9 mouse cellular contexts compared by ENCODE assay signal in the genomic region with DNA sequence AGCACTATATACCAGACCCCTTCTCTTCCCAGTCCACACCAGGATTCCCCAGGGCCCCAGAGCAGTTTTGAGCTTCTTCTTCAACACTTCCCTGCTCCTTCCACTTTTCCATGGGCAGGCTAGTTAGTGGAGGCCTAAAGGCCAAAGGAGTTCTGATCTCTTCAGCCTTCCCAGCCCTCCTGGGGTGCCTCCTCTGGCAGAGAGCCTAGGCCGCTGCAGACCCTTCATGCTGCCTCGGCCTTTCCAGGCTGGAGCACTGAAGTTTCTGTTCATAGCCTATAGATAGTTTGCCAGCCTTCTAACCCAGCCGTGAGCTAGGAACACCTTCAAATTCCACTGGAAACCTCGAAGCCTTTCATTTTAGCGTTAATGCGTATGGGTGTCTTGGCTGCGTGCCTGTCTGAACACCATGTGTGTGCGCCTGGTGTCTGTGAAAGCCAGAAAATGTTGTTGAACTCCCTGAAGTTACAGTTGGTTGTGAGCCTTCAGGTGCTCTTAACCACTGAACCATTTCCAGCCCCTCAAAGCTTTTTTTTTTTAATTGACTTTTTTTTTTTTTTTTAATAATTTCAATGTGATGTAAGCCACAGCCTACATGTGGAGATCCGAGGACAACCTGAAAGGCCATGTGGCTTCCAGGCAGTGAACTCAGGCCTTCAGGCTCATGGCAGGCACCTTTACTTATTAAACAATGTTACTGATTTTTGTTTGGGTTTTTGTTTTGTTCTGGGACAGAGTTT. TPM values are rescaled to one million over a fixed set of nuclear protein-coding genes. Genes with fewer than 3 reads are reported as not detected.
DNase-seq lines count a peak whose midpoint lies in the region; ATAC-seq and TF ChIP-seq lines count a peak whose summit lies in the region.
"Had no signal": no experiment of that assay in that cellular context is flagged by ENCODE, and none has a peak within 500 bp of the region (broad histone marks: within the 10 kb centered on the region; RNA-seq: fewer than 3 reads in every experiment).

No protein-coding gene starts in this region.

- ATAC-seq in forebrain, embryonic 13.5 days: no peak
- ATAC-seq in lung, postnatal 0 days: no peak
- ATAC-seq in stomach, postnatal 0 days (ENCODE audit: low FRiP score, low TSS enrichment): no peak
- no peak for ATAC-seq in frontal cortex, adult (ENCODE audit: low TSS enrichment)

- no peak overlapping the region for H3K4me3 ChIP-seq in forebrain, embryonic 10.5 days
- no peak overlapping the region for H3K4me3 ChIP-seq in forebrain, embryonic 13.5 days
- no peak overlapping the region for H3K4me3 ChIP-seq in lung, postnatal 0 days (ENCODE audit: low read depth, low read length)
- H3K4me3 ChIP-seq in stomach, postnatal 0 days (ENCODE audit: low read depth, low read length): no peak overlapping the region

- peaks cover 25% of the 10 kb centered on the region for H3K27me3 ChIP-seq in forebrain, embryonic 10.5 days (ENCODE audit: poor library complexity, severe bottlenecking)
- H3K27me3 ChIP-seq in forebrain, embryonic 13.5 days: no peaks in the 10 kb centered on the region
- no peaks in the 10 kb centered on the region for H3K27me3 ChIP-seq in lung, postnatal 0 days (replicated peaks; ENCODE audit: insufficient read depth, low read length)
- no peaks in the 10 kb centered on the region for H3K27me3 ChIP-seq in stomach, postnatal 0 days (ENCODE audit: control insufficient read depth, insufficient read depth, low read length)

- no peak overlapping the region for H3K9ac ChIP-seq in forebrain, embryonic 13.5 days
- H3K9ac ChIP-seq in lung, postnatal 0 days (replicated peaks; ENCODE audit: low read depth): no peak overlapping the region
- no peak overlapping the region for H3K9ac ChIP-seq in stomach, postnatal 0 days (ENCODE audit: low read length)

- TF ChIP-seq CTCF in lung, postnatal 0 days (IDR thresholded peaks at IDR 0.05): no peak
- TF ChIP-seq CTCF in stomach, postnatal 0 days (IDR thresholded peaks at IDR 0.05; ENCODE audit: low read depth): no peak

- H3K9me3 ChIP-seq in forebrain, embryonic 10.5 days: no peaks in the 10 kb centered on the region
- no peaks in the 10 kb centered on the region for H3K9me3 ChIP-seq in forebrain, embryonic 13.5 days (replicated peaks)
- H3K9me3 ChIP-seq in lung, postnatal 0 days (ENCODE audit: low read length): no peaks in the 10 kb centered on the region
- no peaks in the 10 kb centered on the region for H3K9me3 ChIP-seq in stomach, postnatal 0 days (ENCODE audit: control insufficient read depth, low read length)

- TF ChIP-seq EP300 in lung, postnatal 0 days (IDR thresholded peaks at IDR 0.05): no peak
- TF ChIP-seq EP300 in stomach, postnatal 0 days (optimal IDR thresholded peaks at IDR 0.05): no peak

- WGBS in forebrain, embryonic 10.5 days: 76% methylated on average over 9 of the region's 9 CpGs
- WGBS in forebrain, embryonic 13.5 days: 55% methylated on average over 9 of the region's 9 CpGs
- 50% methylated on average over 9 of the region's 9 CpGs for WGBS in lung, postnatal 0 days
- WGBS in stomach, postnatal 0 days: 52% methylated on average over 9 of the region's 9 CpGs

- DNase-seq in forebrain, embryonic 10.5 days (ENCODE audit: extremely low spot score, low spot score): no peak
- DNase-seq in lung, postnatal 0 days (ENCODE audit: low spot score): no peak
- no peak for DNase-seq in lung, postnatal 10 days
- DNase-seq in kidney, postnatal 4 days: peak; percentile 55 to 64
- no peak for DNase-seq in stomach, postnatal 0 days (ENCODE audit: low spot score)
- no peak for DNase-seq in natural killer cell, adult 2 months (ENCODE audit: low spot score in 2 of 2)

- peaks cover 82% of the 10 kb centered on the region for H3K4me1 ChIP-seq in forebrain, embryonic 10.5 days
- peaks cover 14% of the 10 kb centered on the region for H3K4me1 ChIP-seq in forebrain, embryonic 13.5 days
- H3K4me1 ChIP-seq in lung, postnatal 0 days (ENCODE audit: insufficient read depth, low read depth, low read length): 0 out of 2 replicates have a peak, but pooled peaks cover 3% of the 10 kb centered on the region
- peaks cover 2% of the 10 kb centered on the region; the same call in 1 of the 2 replicates for H3K4me1 ChIP-seq in stomach, postnatal 0 days (replicated peaks; ENCODE audit: control insufficient read depth, insufficient read depth)

- H3K27ac ChIP-seq in forebrain, embryonic 10.5 days: peak overlapping the region; percentile 83
- H3K27ac ChIP-seq in forebrain, embryonic 13.5 days: no peak overlapping the region
- H3K27ac ChIP-seq in lung, postnatal 0 days (ENCODE audit: low read length): 0 out of 2 replicates have a peak overlapping the region, but pooled peaks have one; percentile 20
- H3K27ac ChIP-seq in stomach, postnatal 0 days (replicated peaks): peak overlapping the region; percentile 58

- H3K4me2 ChIP-seq in forebrain, embryonic 13.5 days: no peak overlapping the region
- H3K4me2 ChIP-seq in lung, postnatal 0 days (replicated peaks; ENCODE audit: low read depth, low read length): no peak overlapping the region
- no peak overlapping the region for H3K4me2 ChIP-seq in stomach, postnatal 0 days (replicated peaks; ENCODE audit: low read depth)

- H3K36me3 ChIP-seq in forebrain, embryonic 10.5 days (replicated peaks): no peaks in the 10 kb centered on the region
- H3K36me3 ChIP-seq in forebrain, embryonic 13.5 days (ENCODE audit: poor library complexity, severe bottlenecking): no peaks in the 10 kb centered on the region
- no peaks in the 10 kb centered on the region for H3K36me3 ChIP-seq in lung, postnatal 0 days (ENCODE audit: insufficient read depth, low read length)
- no peaks in the 10 kb centered on the region for H3K36me3 ChIP-seq in stomach, postnatal 0 days (ENCODE audit: control insufficient read depth, insufficient read depth, low read length)

RNA-seq across cellular contexts. Expression of a gene that starts 23.3 kb away (rescaled TPM):
- 42.1 and 46.5 TPM in 2 replicates for polyA plus RNA-seq in forebrain, embryonic 10.5 days (2016; fragmentation: Nextera tagmentation; extraction: Ambion mirVana)
- polyA plus RNA-seq in forebrain, embryonic 13.5 days (2015; fragmentation: Nextera tagmentation; extraction: Ambion mirVana): 7.6 and 9.1 TPM in 2 replicates
- polyA plus RNA-seq in lung, postnatal 0 days (2015; fragmentation: Nextera tagmentation; extraction: Ambion mirVana): 14.8 and 19.6 TPM in 2 replicates
- 30.9 and 31.9 TPM in 2 replicates for polyA plus RNA-seq in stomach, postnatal 0 days (2015; fragmentation: Nextera tagmentation; extraction: Ambion mirVana)

RNA-seq across cellular contexts. Expression of a gene that starts 47.7 kb away (rescaled TPM):
- 1.2 and 1.4 TPM in 2 replicates for polyA plus RNA-seq in forebrain, embryonic 10.5 days (2016; fragmentation: Nextera tagmentation; extraction: Ambion mirVana)
- polyA plus RNA-seq in forebrain, embryonic 13.5 days (2015; fragmentation: Nextera tagmentation; extraction: Ambion mirVana): 0.13 TPM in 1 of 2 replicates, not detected in the other
- polyA plus RNA-seq in lung, postnatal 0 days (2015; fragmentation: Nextera tagmentation; extraction: Ambion mirVana): 0.87 and 1.1 TPM in 2 replicates
- 71.2 and 75.3 TPM in 2 replicates for polyA plus RNA-seq in stomach, postnatal 0 days (2015; fragmentation: Nextera tagmentation; extraction: Ambion mirVana)

RNA-seq across cellular contexts. Expression of a gene that starts 52.8 kb away (rescaled TPM):
- polyA plus RNA-seq in forebrain, embryonic 10.5 days (2016; fragmentation: Nextera tagmentation; extraction: Ambion mirVana): not detected in 2 replicates
- polyA plus RNA-seq in forebrain, embryonic 13.5 days (2015; fragmentation: Nextera tagmentation; extraction: Ambion mirVana): not detected in 2 replicates
- 0.07 and 0.13 TPM in 2 replicates for polyA plus RNA-seq in lung, postnatal 0 days (2015; fragmentation: Nextera tagmentation; extraction: Ambion mirVana)
- polyA plus RNA-seq in stomach, postnatal 0 days (2015; fragmentation: Nextera tagmentation; extraction: Ambion mirVana): 1.7 and 2.5 TPM in 2 replicates
- polyA plus RNA-seq: hindbrain, embryonic 11.5 days had no signal

Comparison
In these comparisons a context has a peak if more than half of its experiments do, and no peak if none do; other contexts are left out.
1. DNase-seq: peak in kidney, postnatal 4 days (2 of 2); none in forebrain, embryonic 10.5 days (single experiment), lung, postnatal 0 days (single experiment), lung, postnatal 10 days (single experiment), stomach, postnatal 0 days (single experiment) and natural killer cell, adult 2 months (0 of 2).
2. RNA of a gene that starts 47.7 kb away (polyA plus RNA-seq): 71.2 to 75.3 TPM in stomach, postnatal 0 days; 1.2 to 1.4 TPM in forebrain, embryonic 10.5 days, 0.87 to 1.1 TPM in lung, postnatal 0 days and 0.13 TPM in forebrain, embryonic 13.5 days; every median in the first group is over 10 times any median in the second.